Mouse (Mus musculus): Measurements from ENCODE around the gene Rd3. TPM values are rescaled to one million over a fixed set of nuclear protein-coding genes. Genes with fewer than 3 reads are reported as not detected.

Gene Rd3
- not detected in 2 replicates for polyA plus RNA-seq (2014; fragmentation: Nextera tagmentation; extraction: Ambion mirVana)

DNA sequence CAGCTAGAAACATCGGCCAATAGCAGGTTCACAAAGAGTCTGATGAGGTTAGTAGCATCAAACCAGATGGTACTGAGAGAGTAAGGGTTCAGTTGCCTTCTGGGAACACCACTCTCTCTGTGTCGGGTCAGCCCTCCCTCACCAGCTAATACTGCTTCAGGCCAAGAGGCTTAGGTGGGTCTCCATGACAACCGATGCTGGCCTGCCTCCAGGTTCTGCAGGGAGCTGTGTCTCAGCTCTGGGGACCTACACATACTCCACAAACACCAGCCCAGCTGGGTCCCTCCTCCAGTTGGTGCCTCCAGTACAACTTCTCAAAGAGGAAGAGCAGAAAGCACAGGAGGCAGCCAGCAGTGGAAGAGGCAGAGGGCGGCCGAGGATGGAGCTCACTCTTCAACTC, at the start of gene Rd3:
Rd3 (plus strand) TSS at position 184 of the 400 bp plus-strand sequence.
- Histone ChIP-seq H3K4me3 (ENCODE audit: low read depth, low read length) (no peak within 1 kb of the TSS), H3K4me2 (ENCODE audit: low read depth, severe bottlenecking) (no peak within 1 kb of the TSS), H3K36me3 (ENCODE audit: control insufficient read depth, insufficient read depth, low read length) (no peaks in the 10 kb centered on the region), H3K4me1 (ENCODE audit: control insufficient read depth, insufficient read depth, low read length) (no peaks in the 10 kb centered on the region), H3K9ac (ENCODE audit: low read length) (no peak within 1 kb of the TSS), H3K27ac (replicated peaks; ENCODE audit: low read depth, low read length) (no peak within 1 kb of the TSS), H3K9me3 (ENCODE audit: control insufficient read depth, low read length) (no peaks in the 10 kb centered on the region), H3K27me3 (ENCODE audit: control insufficient read depth, insufficient read depth, low read length) (no peaks in the 10 kb centered on the region)
- DNase-seq (ENCODE audit: low spot score) (peak; percentile 45), ATAC-seq (ENCODE audit: insufficient number of reproducible peaks, low FRiP score, low TSS enrichment, low read depth) (0 out of 2 replicates have a peak, but pooled peaks have one; percentile 31)
- 56% methylated on average over 5 of the region's 5 CpGs for WGBS

DNA sequence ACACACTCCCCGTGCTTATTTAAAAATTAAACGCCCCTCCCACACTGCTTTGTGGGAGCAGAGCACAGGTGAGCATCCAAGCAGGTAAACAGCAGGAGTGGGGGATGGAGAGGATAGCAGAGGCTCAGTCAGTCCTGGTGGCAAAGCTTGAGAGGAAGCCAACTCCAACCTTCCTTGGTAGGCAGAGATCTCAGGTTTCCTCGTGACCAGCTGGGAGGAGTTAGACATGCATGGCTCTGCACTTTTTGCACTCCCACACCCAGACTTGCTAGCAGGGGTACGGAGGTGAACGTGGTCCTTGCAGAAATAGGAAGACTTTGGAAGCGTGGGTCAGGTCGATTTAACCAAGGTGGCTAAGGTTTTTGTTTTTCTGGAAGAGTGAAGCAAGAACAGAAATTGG, 48.8 kb upstream of the Rd3 start:
- Histone ChIP-seq H3K9ac (ENCODE audit: low read length) (no peak overlapping the region), H3K4me2 (ENCODE audit: low read depth, severe bottlenecking) (no peak overlapping the region), H3K4me1 (ENCODE audit: control insufficient read depth, insufficient read depth, low read length) (peaks cover 8% of the 10 kb centered on the region; the same call in 1 of the 2 replicates), H3K9me3 (ENCODE audit: control insufficient read depth, low read length) (no peaks in the 10 kb centered on the region), H3K27ac (replicated peaks; ENCODE audit: low read depth, low read length) (no peak overlapping the region), H3K4me3 (ENCODE audit: low read depth, low read length) (no peak overlapping the region), H3K27me3 (ENCODE audit: control insufficient read depth, insufficient read depth, low read length) (no peaks in the 10 kb centered on the region), H3K36me3 (ENCODE audit: control insufficient read depth, insufficient read depth, low read length) (no peaks in the 10 kb centered on the region)
- WGBS, result 79% methylated on average over 7 of the region's 7 CpGs
- ATAC-seq (ENCODE audit: insufficient number of reproducible peaks, low FRiP score, low TSS enrichment, low read depth), result no peak
- DNase-seq (ENCODE audit: low spot score), result no peak

DNA sequence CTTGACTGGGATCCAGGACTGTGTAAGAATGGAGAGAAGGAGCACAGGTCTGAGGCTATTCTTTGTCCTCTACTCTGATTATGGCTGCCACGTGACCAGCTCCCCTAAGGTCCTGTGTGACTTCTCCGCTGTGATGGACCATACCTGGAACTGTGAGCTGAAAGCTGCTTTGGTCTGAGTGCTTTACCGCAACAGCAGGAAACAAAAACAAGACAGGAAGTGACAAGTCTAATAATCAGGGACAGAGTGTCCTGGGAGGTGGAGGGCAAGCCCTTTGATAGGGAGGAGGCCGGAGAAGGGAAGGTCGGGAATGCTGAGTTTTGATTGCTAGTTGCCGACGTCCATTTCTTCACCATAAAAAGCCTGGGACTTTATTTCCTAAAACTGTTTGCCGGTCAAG, 48.1 kb upstream of the Rd3 start:
- no peak overlapping the region for H3K4me3 ChIP-seq (ENCODE audit: low read depth, low read length)
- no peaks in the 10 kb centered on the region for H3K9me3 ChIP-seq (ENCODE audit: control insufficient read depth, low read length)
- H3K4me2 ChIP-seq (ENCODE audit: low read depth, severe bottlenecking), result no peak overlapping the region
- DNase-seq (ENCODE audit: low spot score), result no peak
- no peak for ATAC-seq (ENCODE audit: insufficient number of reproducible peaks, low FRiP score, low TSS enrichment, low read depth)
- H3K27ac ChIP-seq (replicated peaks; ENCODE audit: low read depth, low read length), result no peak overlapping the region
- H3K36me3 ChIP-seq (ENCODE audit: control insufficient read depth, insufficient read depth, low read length), result no peaks in the 10 kb centered on the region
- WGBS, result 61% methylated on average over 8 of the region's 8 CpGs
- H3K27me3 ChIP-seq (ENCODE audit: control insufficient read depth, insufficient read depth, low read length), result no peaks in the 10 kb centered on the region
- no peak overlapping the region for H3K9ac ChIP-seq (ENCODE audit: low read length)
- peaks cover 8% of the 10 kb centered on the region; the same call in 1 of the 2 replicates for H3K4me1 ChIP-seq (ENCODE audit: control insufficient read depth, insufficient read depth, low read length)

DNA sequence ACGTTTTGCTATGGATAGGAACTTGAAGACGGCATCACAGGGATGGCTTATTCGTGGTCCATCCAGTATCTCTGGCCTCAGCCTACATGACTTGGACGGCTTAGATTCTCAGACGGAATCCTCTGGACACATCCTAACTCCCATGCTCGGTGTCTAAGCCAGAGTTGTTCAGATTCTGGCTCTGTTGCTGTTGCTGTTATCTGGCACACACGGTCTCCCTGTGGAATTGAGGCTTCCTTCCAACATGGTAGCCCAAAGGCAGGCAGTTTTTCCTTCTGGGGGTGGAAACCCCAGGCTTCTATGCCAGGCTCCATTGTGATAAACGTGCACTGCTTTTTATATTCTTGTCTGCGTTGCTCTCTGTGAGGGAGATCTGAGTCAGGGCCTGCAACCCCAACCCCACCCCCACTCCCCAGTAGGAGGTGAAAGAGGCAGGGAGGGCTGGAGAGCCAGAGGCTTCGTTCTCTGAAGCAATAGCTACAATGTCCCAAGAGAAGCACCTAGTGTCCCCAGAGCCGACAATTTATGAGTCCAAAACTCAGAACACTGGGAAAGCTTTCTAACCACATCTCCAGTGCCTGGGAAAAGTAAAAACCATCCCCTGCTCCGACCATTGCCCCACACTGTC, 47.2 kb upstream of the Rd3 start:
- WGBS, result 71% methylated on average over 12 of the region's 12 CpGs
- Histone ChIP-seq H3K27me3 (ENCODE audit: control insufficient read depth, insufficient read depth, low read length) (no peaks in the 10 kb centered on the region), H3K27ac (replicated peaks; ENCODE audit: low read depth, low read length) (no peak overlapping the region)

DNA sequence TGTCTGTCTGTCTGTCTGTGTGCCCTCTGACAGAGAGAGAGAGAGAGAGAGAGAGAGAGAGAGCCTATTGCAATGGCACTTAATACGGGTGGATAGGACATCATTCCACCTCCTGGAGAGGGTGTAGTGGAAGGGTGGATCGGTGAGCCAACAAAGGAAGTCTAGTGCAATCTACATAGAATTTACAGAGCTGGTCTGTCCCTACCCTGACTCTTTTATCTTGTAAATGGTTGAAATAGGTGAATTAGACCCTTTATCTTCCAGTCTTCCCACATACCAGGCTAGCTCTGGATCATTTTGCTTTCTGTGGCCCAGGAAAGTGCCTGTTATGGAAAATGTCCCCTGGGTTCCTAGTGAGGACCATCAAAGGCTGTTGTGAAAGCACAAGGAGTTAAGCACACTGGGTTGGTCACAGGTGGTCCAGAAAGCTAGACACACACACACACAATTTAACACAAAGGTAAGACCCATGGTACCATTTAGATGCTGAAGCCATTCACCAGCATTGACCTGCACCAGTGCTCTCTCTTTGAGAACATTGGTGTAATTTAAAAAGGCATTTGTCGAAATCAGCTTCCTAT, 46.6 kb upstream of the Rd3 start:
- H3K4me1 ChIP-seq (ENCODE audit: control insufficient read depth, insufficient read depth, low read length), result peaks cover 8% of the 10 kb centered on the region; the same call in 1 of the 2 replicates
- ATAC-seq (ENCODE audit: insufficient number of reproducible peaks, low FRiP score, low TSS enrichment, low read depth), result no peak
- no peak overlapping the region for H3K9ac ChIP-seq (ENCODE audit: low read length)
- no peaks in the 10 kb centered on the region for H3K27me3 ChIP-seq (ENCODE audit: control insufficient read depth, insufficient read depth, low read length)
- DNase-seq (ENCODE audit: low spot score), result no peak
- H3K9me3 ChIP-seq (ENCODE audit: control insufficient read depth, low read length), result no peaks in the 10 kb centered on the region
- WGBS, result 82% methylated on average over 3 of the region's 3 CpGs
- H3K27ac ChIP-seq (replicated peaks; ENCODE audit: low read depth, low read length), result no peak overlapping the region
- no peak overlapping the region for H3K4me2 ChIP-seq (ENCODE audit: low read depth, severe bottlenecking)
- no peak overlapping the region for H3K4me3 ChIP-seq (ENCODE audit: low read depth, low read length)
- H3K36me3 ChIP-seq (ENCODE audit: control insufficient read depth, insufficient read depth, low read length), result no peaks in the 10 kb centered on the region

More for the DNA sequence above, 47.2 kb upstream of the Rd3 start:
- Histone ChIP-seq H3K4me2 (ENCODE audit: low read depth, severe bottlenecking) (no peak overlapping the region), H3K9ac (ENCODE audit: low read length) (no peak overlapping the region), H3K36me3 (ENCODE audit: control insufficient read depth, insufficient read depth, low read length) (no peaks in the 10 kb centered on the region), H3K4me1 (ENCODE audit: control insufficient read depth, insufficient read depth, low read length) (peaks cover 8% of the 10 kb centered on the region; the same call in 1 of the 2 replicates), H3K4me3 (ENCODE audit: low read depth, low read length) (no peak overlapping the region), H3K9me3 (ENCODE audit: control insufficient read depth, low read length) (no peaks in the 10 kb centered on the region)
- ATAC-seq (ENCODE audit: insufficient number of reproducible peaks, low FRiP score, low TSS enrichment, low read depth) (no peak), DNase-seq (ENCODE audit: low spot score) (no peak)

DNA sequence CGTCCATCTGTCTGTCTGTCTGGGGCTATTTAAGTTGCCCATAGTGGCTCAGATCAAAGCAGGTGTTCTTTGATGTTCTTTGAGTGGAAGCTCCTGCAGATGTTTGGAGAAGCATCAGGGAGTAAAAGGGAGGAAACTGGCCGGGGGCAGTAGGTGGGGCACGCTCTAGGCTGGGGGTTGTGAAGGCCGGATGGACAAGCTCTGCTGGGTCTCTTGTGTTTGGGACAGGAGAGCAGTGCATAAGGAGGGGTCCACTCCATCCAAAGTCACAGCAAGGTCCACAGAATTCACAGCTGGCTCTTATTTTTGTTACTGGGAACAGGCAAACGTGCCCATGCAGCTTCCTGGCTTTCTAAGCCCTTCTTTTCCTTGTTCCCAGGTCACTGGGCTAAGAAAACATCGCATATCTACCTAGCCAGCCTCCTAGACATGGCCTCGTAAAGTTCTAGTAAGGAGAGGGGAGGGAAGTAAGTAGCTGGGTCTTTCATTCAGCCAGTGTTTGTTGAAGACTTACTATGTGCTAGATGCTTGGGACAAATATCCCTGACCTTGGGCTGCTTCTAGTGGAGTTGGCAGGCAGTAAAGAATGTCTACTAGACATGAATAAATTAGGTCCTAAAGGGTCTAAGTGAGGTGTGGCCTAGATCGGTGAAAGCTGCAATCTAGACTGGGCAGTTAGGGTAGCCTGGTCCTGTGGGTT, 44.7 kb upstream of the Rd3 start:
- Histone ChIP-seq H3K4me2 (ENCODE audit: low read depth, severe bottlenecking) (no peak overlapping the region), H3K9me3 (ENCODE audit: control insufficient read depth, low read length) (no peaks in the 10 kb centered on the region), H3K4me1 (ENCODE audit: control insufficient read depth, insufficient read depth, low read length) (peaks cover 8% of the 10 kb centered on the region; the same call in 1 of the 2 replicates), H3K36me3 (ENCODE audit: control insufficient read depth, insufficient read depth, low read length) (no peaks in the 10 kb centered on the region), H3K27me3 (ENCODE audit: control insufficient read depth, insufficient read depth, low read length) (no peaks in the 10 kb centered on the region), H3K9ac (ENCODE audit: low read length) (no peak overlapping the region), H3K4me3 (ENCODE audit: low read depth, low read length) (no peak overlapping the region), H3K27ac (replicated peaks; ENCODE audit: low read depth, low read length) (no peak overlapping the region)
- 55% methylated on average over 8 of the region's 8 CpGs for WGBS
- DNase-seq (ENCODE audit: low spot score) (no peak), ATAC-seq (ENCODE audit: insufficient number of reproducible peaks, low FRiP score, low TSS enrichment, low read depth) (no peak)

DNA sequence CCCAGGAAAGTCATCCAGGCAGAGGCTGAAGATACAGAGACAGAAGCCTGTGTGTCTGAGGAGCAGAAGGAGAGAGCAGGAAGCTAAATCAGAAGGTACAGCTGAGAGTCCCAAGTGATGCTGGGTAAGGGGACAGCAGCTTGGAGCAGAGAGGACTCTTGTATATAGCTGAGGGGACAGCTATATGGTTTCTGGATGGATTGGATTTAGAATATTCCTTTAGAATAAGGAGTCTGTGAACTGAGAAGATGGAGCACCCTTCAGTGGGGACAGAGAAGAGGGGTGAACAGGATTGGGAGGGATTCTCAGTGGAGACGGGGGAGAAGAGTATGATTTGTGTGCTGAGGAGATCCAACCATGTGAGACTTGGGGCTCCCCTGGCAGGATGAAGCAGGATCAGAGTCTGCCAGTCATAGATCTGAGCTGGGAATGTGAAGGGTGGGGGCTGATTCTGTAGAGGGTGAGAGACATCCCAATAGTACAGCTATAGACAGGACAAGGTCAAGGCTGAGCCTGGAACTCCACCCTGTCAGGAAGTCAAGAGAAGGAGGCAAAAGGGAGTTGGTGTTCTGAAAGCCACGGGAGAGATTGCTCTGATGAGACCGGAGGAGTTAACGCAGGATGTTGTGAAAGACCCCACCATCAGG, 44.1 kb upstream of the Rd3 start:
- WGBS, result 88% methylated on average over 4 of the region's 4 CpGs
- Histone ChIP-seq H3K9me3 (ENCODE audit: control insufficient read depth, low read length) (no peaks in the 10 kb centered on the region), H3K4me3 (ENCODE audit: low read depth, low read length) (no peak overlapping the region), H3K36me3 (ENCODE audit: control insufficient read depth, insufficient read depth, low read length) (no peaks in the 10 kb centered on the region), H3K9ac (ENCODE audit: low read length) (no peak overlapping the region), H3K27me3 (ENCODE audit: control insufficient read depth, insufficient read depth, low read length) (no peaks in the 10 kb centered on the region), H3K4me2 (ENCODE audit: low read depth, severe bottlenecking) (no peak overlapping the region), H3K4me1 (ENCODE audit: control insufficient read depth, insufficient read depth, low read length) (peaks cover 8% of the 10 kb centered on the region; the same call in 1 of the 2 replicates), H3K27ac (replicated peaks; ENCODE audit: low read depth, low read length) (no peak overlapping the region)
- DNase-seq (ENCODE audit: low spot score), result no peak
- ATAC-seq (ENCODE audit: insufficient number of reproducible peaks, low FRiP score, low TSS enrichment, low read depth), result no peak

DNA sequence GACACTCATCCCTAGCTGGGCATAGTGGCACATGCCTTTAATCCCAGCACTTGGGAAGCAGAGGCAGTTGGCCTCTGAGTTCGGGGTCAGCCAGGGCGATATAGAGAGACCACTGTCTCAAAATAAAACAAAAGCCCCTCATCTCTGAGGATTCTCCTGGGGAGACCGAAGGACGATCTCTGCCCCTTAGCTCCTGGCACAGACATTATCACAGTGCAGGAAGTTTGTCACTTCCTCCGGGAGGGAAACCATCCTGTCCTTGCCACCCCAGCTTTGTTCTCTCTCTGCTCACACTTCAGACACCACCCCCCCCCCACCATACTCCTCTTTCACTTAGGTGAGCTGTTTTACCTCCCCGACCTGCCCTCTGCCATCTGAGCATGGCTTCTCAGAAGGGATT, 33.5 kb upstream of the Rd3 start:
- Histone ChIP-seq H3K9ac (ENCODE audit: low read length) (no peak overlapping the region), H3K27ac (replicated peaks; ENCODE audit: low read depth, low read length) (no peak overlapping the region), H3K4me3 (ENCODE audit: low read depth, low read length) (no peak overlapping the region), H3K4me1 (ENCODE audit: control insufficient read depth, insufficient read depth, low read length) (no peaks in the 10 kb centered on the region), H3K36me3 (ENCODE audit: control insufficient read depth, insufficient read depth, low read length) (no peaks in the 10 kb centered on the region), H3K4me2 (ENCODE audit: low read depth, severe bottlenecking) (no peak overlapping the region), H3K9me3 (ENCODE audit: control insufficient read depth, low read length) (no peaks in the 10 kb centered on the region), H3K27me3 (ENCODE audit: control insufficient read depth, insufficient read depth, low read length) (no peaks in the 10 kb centered on the region)
- DNase-seq (ENCODE audit: low spot score) (no peak), ATAC-seq (ENCODE audit: insufficient number of reproducible peaks, low FRiP score, low TSS enrichment, low read depth) (no peak)
- WGBS, result 88% methylated on average over 6 of the region's 6 CpGs
